ENCODE assay signal across 26 mouse cellular contexts in genomic region chr1:183232985-183233678, GRCm38 (mm10). TPM values are rescaled to one million over a fixed set of nuclear protein-coding genes. Genes with fewer than 3 reads are reported as not detected.
DNase-seq lines count a peak whose midpoint lies in the region; ATAC-seq and TF ChIP-seq lines count a peak whose summit lies in the region.
"Had no signal": no experiment of that assay in that cellular context is flagged by ENCODE, and none has a peak within 500 bp of the region (broad histone marks: within the 10 kb centered on the region; RNA-seq: fewer than 3 reads in every experiment).

No protein-coding gene starts in this region.

- H3K27me3 ChIP-seq in kidney, embryonic 16.5 days (ENCODE audit: insufficient read depth, low read length) = no peaks in the 10 kb centered on the region
- no peaks in the 10 kb centered on the region for H3K27me3 ChIP-seq in liver, embryonic 12.5 days (replicated peaks)
- no peaks in the 10 kb centered on the region for H3K27me3 ChIP-seq in liver, embryonic 16.5 days (ENCODE audit: control insufficient read depth, insufficient read depth, low read depth, low read length)
- H3K27me3 ChIP-seq: forebrain, embryonic 12.5 days; heart, embryonic 13.5 days; midbrain, embryonic 12.5 days; neural tube, embryonic 15.5 days had no signal

- no peak for DNase-seq in kidney, postnatal 36 days
- DNase-seq in left cerebral cortex, adult 11 months (ENCODE audit: low spot score) = no peak
- no peak for DNase-seq in thymus, postnatal 36 days
- no peak for DNase-seq in lung, adult 2 months
- DNase-seq: adrenal gland, postnatal 25 days; cerebellum, adult 11-12 months; cerebellum, postnatal 14 days; forebrain, postnatal 0 days; heart, adult 2 months; heart, postnatal 10 days; kidney, adult 8-10 months; left cerebral cortex, postnatal 4 days; right cerebral cortex, postnatal 25 days; thymus, adult 18-20 months; thymus, postnatal 25 days had no signal

- H3K36me3 ChIP-seq in kidney, embryonic 16.5 days (ENCODE audit: insufficient read depth, low read length) = no peaks in the 10 kb centered on the region
- H3K36me3 ChIP-seq in liver, embryonic 12.5 days = no peaks in the 10 kb centered on the region
- no peaks in the 10 kb centered on the region for H3K36me3 ChIP-seq in liver, embryonic 16.5 days (ENCODE audit: control insufficient read depth, insufficient read depth)
- H3K36me3 ChIP-seq: forebrain, embryonic 12.5 days; heart, embryonic 13.5 days; lung, embryonic 15.5 days; midbrain, embryonic 12.5 days; neural tube, embryonic 15.5 days had no signal

- no peak for TF ChIP-seq CTCF in lung, adult 2 months (IDR thresholded peaks at IDR 0.05; ENCODE audit: insufficient read depth, low read length)

- H3K9me3 ChIP-seq in kidney, embryonic 16.5 days (ENCODE audit: low read length) = no peaks in the 10 kb centered on the region
- H3K9me3 ChIP-seq in liver, embryonic 12.5 days (replicated peaks) = no peaks in the 10 kb centered on the region
- H3K9me3 ChIP-seq in liver, embryonic 16.5 days (replicated peaks; ENCODE audit: control insufficient read depth, low read length) = no peaks in the 10 kb centered on the region
- H3K9me3 ChIP-seq: forebrain, embryonic 12.5 days; heart, embryonic 13.5 days; lung, embryonic 15.5 days; midbrain, embryonic 12.5 days; neural tube, embryonic 15.5 days had no signal

- H3K9ac ChIP-seq in kidney, embryonic 16.5 days (replicated peaks; ENCODE audit: low read length) = no peak overlapping the region
- H3K9ac ChIP-seq in liver, embryonic 12.5 days = no peak overlapping the region
- no peak overlapping the region for H3K9ac ChIP-seq in liver, embryonic 16.5 days (ENCODE audit: low read depth, low read length)
- H3K9ac ChIP-seq: forebrain, embryonic 12.5 days; forebrain, postnatal 0 days; heart, embryonic 13.5 days; hindbrain, embryonic 14.5 days; lung, embryonic 15.5 days; midbrain, embryonic 12.5 days; neural tube, embryonic 15.5 days had no signal

- no peak overlapping the region for H3K4me3 ChIP-seq in kidney, embryonic 16.5 days (ENCODE audit: low read length)
- H3K4me3 ChIP-seq in liver, embryonic 12.5 days = no peak overlapping the region
- H3K4me3 ChIP-seq in liver, embryonic 16.5 days (ENCODE audit: low read depth, low read length) = no peak overlapping the region
- no peak overlapping the region for H3K4me3 ChIP-seq in lung, adult 2 months (replicated peaks; ENCODE audit: extremely low read depth, low read depth, low read length)
- H3K4me3 ChIP-seq: erythroblast, embryonic 14.5 days; forebrain, embryonic 12.5 days; heart, adult 2 months; heart, embryonic 13.5 days; lung, embryonic 15.5 days; midbrain, embryonic 12.5 days; neural tube, embryonic 15.5 days had no signal

- no peak overlapping the region for H3K27ac ChIP-seq in kidney, embryonic 16.5 days (ENCODE audit: low read length)
- no peak overlapping the region for H3K27ac ChIP-seq in liver, embryonic 12.5 days
- H3K27ac ChIP-seq in liver, embryonic 16.5 days (ENCODE audit: low read length) = no peak overlapping the region
- H3K27ac ChIP-seq: forebrain, embryonic 12.5 days; heart, adult 2 months; heart, embryonic 13.5 days; hindbrain, embryonic 14.5 days; lung, embryonic 15.5 days; midbrain, embryonic 12.5 days; neural tube, embryonic 15.5 days had no signal

- peak; percentile 67 for ATAC-seq in kidney, embryonic 16.5 days (ENCODE audit: low FRiP score, low TSS enrichment)
- peak; percentile 75 for ATAC-seq in liver, embryonic 12.5 days
- peak; percentile 53 for ATAC-seq in liver, embryonic 16.5 days (ENCODE audit: low read depth)
- ATAC-seq: CD4-positive, CD25-positive, alpha-beta regulatory T cell, adult 4 months; forebrain, postnatal 0 days had no signal

- peaks cover 9% of the 10 kb centered on the region for H3K4me1 ChIP-seq in kidney, embryonic 16.5 days (ENCODE audit: insufficient read depth, low read length)
- H3K4me1 ChIP-seq in liver, embryonic 12.5 days = peaks cover 12% of the 10 kb centered on the region; the same call in 1 of the 2 replicates
- no peaks in the 10 kb centered on the region for H3K4me1 ChIP-seq in liver, embryonic 16.5 days (ENCODE audit: control insufficient read depth, low read depth, low read length)
- H3K4me1 ChIP-seq in lung, adult 2 months (ENCODE audit: control insufficient read depth, insufficient read depth, low read length) = no peaks in the 10 kb centered on the region
- H3K4me1 ChIP-seq: forebrain, embryonic 12.5 days; neural tube, embryonic 15.5 days had no signal

- 55% methylated on average over 7 of the region's 7 CpGs for WGBS in kidney, embryonic 16.5 days
- 56% methylated on average over 7 of the region's 7 CpGs for WGBS in liver, embryonic 12.5 days (ENCODE audit: insufficient replicate concordance)
- WGBS in liver, embryonic 16.5 days (ENCODE audit: insufficient replicate concordance) = 63% methylated on average over 7 of the region's 7 CpGs
- WGBS in lung, adult 2 months = 75% methylated on average over 7 of the region's 7 CpGs

- no peak for TF ChIP-seq POLR2A in lung, adult 2 months (IDR thresholded peaks at IDR 0.05; ENCODE audit: borderline replicate concordance, extremely low read depth, low read depth, low read length)

- no peak overlapping the region for H3K4me2 ChIP-seq in kidney, embryonic 16.5 days (replicated peaks; ENCODE audit: low read depth, low read length)
- no peak overlapping the region for H3K4me2 ChIP-seq in liver, embryonic 12.5 days
- H3K4me2 ChIP-seq in liver, embryonic 16.5 days (ENCODE audit: low read depth, low read length) = no peak overlapping the region
- H3K4me2 ChIP-seq: forebrain, embryonic 12.5 days; heart, embryonic 13.5 days; hindbrain, embryonic 14.5 days; lung, embryonic 15.5 days; midbrain, embryonic 12.5 days; neural tube, embryonic 15.5 days had no signal

RNA-seq across cellular contexts. Expression of gene Disp1, which starts 11.8 kb away (rescaled TPM):
- 12.8 and 15.9 TPM in 2 replicates for polyA plus RNA-seq in kidney, embryonic 16.5 days (2015; fragmentation: Nextera tagmentation; extraction: Ambion mirVana)
- polyA plus RNA-seq in liver, embryonic 12.5 days (2016; fragmentation: Nextera tagmentation; extraction: Ambion mirVana) = 4.0 and 5.1 TPM in 2 replicates
- 3.0 and 3.3 TPM in 2 replicates for polyA plus RNA-seq in liver, embryonic 16.5 days (2015; fragmentation: Nextera tagmentation; extraction: Ambion mirVana)
- 9.2 and 9.7 TPM in 2 replicates for polyA plus RNA-seq in lung, adult 2 months (2012; rRNA removed)
